Mouse (Mus musculus): ENCODE measurements around the gene Prkar2a.
"Not testable (repeated sequence)": the region's sequence is repeated elsewhere in the genome, so short reads cannot be mapped to it uniquely, and the experiment has no call there.

The Prkar2a gene

DNA sequence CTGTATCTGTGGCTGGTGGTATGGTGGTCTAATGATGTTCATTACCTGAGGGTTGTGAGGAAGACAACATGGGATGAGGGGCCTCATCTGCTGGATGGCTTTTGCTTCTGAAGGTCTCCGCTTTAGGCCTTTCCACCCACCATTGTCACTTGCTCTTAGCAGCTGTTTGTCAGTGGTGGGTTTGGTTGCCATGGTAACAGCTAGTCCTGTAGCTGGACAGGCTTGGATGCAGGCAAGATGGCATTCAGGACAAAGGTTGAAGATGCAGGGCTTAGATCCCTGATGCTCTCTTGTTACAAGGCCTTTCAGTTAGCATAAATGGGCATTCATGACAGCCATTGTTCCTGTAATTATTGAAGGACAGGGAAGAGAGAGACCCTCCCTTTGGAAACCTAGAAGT lies at the start of gene Prkar2a:
TSS of gene Prkar2a (plus strand) at position 209 of the 400 bp plus-strand sequence.
- no peak for DNase-seq (ENCODE audit: low read depth, low spot score)

DNA sequence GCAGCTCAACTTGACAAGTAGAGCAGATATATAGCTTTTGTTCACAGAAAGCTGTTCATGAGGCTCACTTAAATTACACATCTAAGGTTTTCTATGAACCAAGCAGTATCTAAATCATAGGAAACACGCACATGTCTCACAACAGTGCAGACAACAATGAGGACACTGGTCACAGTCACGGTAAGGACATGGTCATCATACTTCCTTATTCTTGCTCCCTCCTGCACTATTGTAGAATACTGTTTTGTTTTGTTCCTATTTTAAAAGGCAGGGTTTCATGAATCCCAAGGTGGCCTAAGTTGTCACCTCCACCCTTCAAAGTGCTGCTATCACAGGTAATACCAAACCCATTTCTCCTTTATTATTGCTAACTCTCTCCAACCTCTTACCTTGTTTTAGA lies 49.3 kb upstream of the Prkar2a start:
- DNase-seq (ENCODE audit: low read depth, low spot score) = no peak

DNA sequence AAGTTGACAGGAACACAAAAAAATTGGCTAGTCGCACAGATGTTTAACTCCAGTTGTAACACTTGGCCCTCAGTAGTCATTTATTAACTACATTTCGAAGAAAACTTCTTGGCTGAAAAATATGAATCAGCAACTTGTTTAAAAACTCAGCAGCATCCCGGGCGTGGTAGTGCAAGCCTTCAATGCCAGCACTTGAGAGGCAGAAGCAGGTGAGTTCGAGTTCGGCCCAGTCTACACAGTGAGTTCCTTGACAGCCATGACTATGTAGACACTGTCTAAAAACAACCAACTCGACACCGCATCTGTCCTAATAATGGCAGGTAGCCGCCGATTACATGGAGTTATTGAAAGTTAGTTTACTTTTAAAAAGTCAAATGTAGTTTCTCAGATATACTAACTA lies 40.9 kb upstream of the Prkar2a start:
- DNase-seq (ENCODE audit: low read depth, low spot score) = no peak

DNA sequence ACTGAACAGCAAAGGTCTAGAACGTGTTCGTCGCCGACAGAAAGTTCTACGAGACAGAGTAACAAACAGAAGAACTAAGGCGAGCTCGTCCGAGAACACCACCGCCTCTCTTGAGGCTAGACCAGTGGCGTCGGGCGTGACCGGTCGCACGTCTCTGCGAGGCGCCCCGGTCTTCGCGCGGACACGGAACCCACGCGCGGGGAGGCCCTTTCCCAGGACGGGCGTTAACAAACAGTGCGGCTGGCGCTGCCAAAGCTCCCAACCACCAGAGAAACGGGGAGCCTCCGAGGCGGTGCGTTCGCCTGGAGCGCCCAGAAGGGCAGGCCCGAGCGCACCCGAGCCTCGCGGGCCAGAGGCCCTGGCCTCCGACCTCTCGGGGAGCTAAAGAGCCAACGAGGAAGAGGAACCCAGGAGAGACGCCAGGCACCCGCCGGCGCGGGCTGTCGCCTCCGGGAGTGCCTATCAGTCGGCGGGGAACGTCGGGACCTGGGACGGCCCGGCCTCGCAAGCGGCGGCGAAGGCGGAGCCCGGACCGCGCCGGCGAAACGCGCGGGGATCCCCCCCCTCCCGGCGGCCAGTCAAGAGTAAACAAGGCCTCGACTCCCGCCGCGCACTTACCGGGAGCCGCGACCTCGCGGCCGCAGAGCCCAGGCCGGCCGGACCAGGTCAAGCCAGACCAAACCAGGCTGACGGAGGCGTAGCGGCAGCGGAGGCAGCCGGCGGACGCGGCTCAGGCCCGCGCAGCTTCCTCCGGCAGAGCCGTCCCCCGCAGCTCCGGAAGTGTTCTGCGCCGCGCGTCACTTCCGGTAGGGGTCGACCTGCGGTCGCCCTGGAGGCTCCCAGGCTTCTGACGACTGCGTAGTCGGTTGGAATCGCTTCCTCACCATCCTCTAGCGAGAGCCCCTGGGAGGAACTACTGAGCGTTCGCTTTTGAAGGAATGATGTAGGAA lies 40.2 kb upstream of the Prkar2a start, which contains the start of gene Arih2:
TSS of gene Arih2 (minus strand) at position 776 of the 950 bp plus-strand sequence.
- peak; percentile 92 for DNase-seq (ENCODE audit: low read depth, low spot score)

DNA sequence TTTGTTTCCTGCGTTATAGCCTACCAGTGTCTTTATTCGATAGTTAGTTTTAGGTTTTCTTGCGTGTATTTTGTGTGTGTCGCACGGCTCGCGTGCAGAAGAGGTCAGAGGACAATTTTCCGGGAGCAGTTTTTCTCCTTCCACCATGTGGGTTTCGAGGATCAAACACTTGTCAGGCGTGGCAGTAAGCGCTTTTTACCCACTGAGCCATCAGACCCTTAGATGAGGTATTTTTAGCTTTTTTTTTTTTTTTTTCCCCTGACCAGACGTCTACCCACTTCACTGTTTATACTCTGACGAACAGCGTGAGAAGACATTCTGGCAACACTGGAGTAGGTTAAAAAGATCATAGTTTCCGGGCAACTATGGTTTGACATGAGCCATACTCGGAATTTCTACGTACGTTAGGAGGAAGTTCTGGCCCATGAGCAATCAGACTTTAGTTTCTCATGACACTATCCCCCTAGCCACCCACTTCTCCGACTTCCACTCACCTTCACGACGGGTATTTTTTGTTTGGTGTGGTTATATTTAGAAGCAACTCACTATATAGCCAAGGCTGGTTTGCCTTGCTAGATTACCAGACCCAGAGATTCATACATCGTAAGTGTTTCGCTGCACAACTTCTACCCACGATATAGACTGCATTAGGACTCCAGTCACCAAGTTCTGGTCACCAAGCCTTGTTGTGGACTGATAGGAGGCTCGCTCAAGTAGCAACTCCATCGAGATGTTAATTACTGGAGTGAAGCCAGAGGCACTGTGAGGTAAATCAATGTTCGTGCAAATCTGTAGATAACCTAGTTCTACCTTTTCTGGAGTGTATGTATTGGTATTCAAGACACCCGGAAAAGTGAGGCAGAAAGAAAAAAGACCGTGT lies 39.3 kb upstream of the Prkar2a start:
- no peak for DNase-seq (ENCODE audit: low read depth, low spot score)

DNA sequence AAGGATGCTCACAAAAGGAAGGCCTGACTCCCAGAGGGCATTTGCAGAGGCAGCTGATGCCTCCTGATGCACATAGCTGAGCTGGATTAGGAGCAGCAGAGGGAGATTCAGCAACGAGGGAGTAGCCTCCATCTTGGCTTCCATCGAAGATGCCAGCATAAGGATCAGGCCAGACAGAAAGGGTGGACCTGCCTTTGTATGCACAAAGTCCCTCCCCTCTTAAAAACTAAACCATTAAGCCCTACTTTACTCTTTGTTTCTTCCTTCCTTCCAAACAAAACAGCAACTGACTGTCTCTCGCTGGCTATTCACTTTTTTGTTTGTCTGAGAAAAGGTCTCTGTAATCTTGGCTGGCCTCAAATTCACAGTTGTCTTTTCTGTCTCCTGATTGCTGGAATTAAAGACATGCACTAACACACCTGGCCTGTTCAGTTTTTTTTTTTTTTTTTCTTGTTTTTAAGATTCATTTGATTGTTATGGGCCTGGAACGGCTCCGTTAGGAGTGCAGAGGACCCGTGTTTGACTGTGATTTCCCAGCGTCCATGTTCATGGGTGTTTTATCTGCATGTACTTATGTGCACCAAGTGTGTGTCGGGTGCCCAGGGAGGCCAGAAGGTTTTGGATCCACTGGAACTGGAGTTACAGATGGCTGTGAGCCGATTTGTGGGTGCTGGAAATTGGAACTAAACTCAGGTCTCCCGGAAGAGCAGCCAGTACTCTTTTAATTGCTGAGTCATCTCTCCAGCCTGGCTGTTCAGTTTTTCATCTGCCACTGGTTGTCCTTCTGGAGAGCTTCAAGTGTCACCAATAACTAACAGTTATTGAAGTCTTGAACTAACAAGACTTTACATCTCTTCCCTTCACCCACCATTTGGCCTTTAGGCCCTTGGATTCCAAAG lies 34.3 kb upstream of the Prkar2a start:
- DNase-seq (ENCODE audit: low read depth, low spot score) = no peak

DNA sequence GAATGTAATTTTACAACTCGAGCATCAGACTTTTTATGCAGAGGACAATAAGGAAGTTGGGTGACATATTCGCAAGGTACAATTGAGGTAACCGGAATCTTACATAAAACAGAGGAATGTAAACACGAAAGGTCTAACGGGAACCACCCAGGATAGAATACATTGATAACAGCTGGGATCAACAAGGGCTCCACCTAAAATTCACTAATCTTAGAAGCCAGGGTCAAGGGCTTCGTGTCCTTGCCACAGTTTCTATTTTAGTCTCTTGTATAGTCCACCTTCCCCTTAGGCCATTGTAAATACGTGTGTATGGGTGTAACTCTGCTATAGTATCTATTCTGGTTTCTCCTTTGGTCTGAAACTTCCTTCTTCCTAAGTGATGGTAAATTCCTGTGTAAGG lies 33.2 kb upstream of the Prkar2a start:
- DNase-seq (ENCODE audit: low read depth, low spot score) = not testable (repeated sequence)

DNA sequence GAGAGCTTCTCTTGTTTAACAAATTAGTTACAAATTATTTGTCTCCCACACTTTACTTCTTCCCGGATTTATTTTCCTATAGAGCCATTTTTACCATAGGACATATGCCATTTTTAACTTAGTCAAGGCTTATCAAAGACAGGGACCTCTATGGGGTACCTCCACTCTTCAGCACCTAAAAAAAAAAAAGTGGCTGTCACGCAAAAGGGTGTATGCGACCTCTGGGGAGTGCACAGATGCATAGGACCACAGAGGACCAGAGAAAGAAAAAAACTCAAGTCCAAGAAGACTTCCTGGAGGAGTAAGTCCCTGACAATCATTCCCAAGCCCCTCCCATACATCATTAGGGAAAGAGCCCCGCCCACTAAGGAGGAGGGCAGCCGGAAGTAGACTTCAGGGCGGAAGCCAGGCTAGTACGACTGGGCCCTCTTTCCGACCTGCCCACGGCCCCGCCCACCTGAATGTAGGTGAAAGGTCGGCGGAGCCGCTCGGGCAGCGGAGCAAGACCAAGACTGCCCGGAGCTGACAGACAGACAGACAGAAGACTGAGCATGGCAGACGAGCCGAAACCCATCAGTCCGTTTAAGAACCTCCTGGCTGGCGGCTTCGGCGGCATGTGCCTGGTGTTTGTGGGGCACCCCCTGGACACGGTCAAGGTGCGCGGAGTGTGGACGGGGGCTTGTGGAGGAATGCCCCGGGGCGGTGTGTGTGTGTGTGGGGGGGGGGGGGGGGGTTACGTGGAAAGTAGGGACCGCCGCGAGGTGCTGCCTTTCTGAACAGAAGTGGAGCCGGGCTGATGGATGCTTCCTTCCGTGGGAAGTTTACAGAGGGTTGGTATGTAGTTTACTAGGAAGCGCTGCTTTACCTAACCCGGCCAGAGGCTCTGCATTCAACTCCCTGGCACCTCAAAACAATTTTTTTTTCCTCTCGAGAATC lies 27.2 kb upstream of the Prkar2a start, which contains the start of gene Slc25a20:
TSS of gene Slc25a20 (plus strand) at position 412 of the 936 bp plus-strand sequence.
- peak; percentile 50 for DNase-seq (ENCODE audit: low read depth, low spot score)

DNA sequence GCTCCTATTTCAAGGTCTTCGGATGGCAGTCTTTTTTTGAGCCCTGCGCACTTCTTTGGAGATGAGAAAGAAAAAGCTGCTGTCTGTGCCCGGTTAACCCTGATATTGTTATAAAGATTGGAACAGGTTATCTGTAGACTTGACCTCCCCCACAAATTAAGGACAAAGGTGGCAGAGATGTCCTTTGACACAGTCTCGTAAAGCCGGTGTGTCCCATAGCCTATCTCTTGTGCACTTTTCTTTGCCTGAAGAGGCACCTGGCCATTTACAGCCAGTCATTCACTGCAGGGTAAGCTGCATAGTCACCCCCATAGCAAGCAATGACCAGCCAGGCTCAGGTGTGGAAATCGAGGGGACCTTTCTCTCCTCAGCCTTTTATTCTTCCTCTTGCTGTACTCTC lies 26.5 kb upstream of the Prkar2a start:
- DNase-seq (ENCODE audit: low read depth, low spot score) = no peak

DNA sequence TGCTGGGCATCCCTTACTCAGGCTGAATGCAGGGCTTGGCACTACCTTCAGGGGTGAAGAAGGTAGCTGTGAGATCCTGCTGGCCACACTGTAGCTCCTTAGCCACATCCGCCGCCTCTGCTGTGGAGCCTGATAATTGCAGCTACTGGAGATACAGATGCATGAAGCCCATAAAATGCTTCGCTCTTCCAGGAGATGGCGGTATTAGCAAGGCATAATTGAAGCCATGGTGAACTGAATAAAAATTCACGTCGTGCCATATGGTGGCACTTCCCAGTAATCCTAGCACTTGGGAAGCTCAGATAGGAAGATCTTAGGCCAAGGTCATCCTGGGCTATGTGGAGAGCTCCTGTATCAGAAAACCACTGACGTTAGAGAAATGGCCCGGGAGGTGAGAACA lies 19.2 kb upstream of the Prkar2a start:
- DNase-seq (ENCODE audit: low read depth, low spot score) = peak; percentile 17

DNA sequence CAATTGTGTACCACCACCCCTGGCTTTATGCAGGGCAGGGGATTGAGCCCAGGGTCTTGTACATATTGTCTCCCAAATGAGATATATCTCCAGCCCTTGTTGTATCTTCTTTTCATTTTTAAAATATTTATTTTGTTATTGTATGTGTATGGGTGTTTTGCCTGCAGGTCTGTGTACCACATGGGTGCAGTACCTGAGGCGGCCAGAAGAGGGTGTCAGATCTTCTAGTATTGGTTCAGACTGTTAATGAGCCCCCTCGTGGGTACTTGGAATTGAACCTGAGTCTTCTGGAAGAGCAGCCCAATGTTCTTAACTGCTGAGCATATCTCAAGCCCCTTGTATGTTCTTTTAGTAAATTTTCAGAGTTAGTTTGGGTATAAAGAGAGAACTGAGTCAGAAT lies 16.0 kb upstream of the Prkar2a start:
- no peak for DNase-seq (ENCODE audit: low read depth, low spot score)

DNA sequence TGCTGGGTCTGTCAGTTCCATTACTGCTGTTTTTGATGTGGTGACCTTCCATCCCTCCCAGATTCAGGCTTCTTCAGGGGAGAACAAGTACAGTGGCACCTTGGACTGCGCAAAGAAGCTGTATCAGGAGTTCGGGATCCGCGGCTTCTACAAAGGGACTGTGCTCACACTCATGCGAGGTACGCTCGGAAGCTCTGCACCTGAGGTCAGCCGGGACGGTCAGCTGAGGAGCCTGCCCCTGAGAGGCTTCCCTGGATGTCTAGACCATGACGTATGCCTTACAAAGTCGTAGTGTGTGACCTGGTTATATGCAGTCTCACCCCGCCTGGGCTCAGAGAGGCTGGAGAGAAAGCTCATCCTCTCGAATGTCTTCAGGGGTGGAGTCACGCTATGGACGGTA lies 9.1 kb upstream of the Prkar2a start:
- DNase-seq (ENCODE audit: low read depth, low spot score) = no peak

DNA sequence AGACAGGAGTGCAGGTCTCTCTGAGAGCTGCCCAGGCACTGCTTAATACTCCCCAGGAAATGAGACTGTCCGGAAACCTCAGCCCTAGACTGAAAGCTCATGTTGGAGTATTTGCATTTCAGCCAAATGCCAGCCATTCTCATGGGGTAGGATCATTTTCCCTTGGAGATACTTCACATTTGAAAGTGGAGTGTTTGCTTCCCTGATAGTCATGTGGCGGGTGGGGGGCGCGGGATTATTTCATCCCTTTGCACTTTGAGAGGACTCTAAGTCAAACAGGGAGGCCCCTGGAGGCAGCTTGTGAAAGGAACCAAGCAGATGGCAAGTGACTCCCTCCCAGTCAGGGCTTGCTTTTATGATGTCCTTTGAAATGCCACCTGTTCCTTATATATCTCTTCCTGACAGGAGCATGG lies 2.6 kb upstream of the Prkar2a start:
- DNase-seq (ENCODE audit: low read depth, low spot score) = no peak

DNA sequence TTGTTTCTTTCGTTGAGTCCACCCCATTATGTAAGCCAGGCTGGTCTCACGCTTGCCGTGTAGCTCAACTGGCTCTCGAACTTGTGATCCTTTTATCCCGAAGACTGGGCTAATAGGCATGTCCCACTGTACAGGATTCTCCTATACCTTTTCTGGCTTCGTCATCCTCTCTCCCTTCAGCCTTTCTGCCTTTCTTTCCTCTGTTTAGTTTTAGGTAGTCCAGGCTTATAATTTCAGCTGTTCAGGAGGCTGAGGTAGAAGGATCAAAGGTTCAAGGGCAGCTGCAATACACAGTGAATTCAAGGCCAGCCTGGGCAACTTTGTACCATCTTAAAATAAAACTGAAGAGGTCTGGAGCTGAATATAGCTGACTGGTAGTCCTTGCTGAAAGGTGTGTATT lies 1.9 kb upstream of the Prkar2a start:
- DNase-seq (ENCODE audit: low read depth, low spot score) = no peak

DNA sequence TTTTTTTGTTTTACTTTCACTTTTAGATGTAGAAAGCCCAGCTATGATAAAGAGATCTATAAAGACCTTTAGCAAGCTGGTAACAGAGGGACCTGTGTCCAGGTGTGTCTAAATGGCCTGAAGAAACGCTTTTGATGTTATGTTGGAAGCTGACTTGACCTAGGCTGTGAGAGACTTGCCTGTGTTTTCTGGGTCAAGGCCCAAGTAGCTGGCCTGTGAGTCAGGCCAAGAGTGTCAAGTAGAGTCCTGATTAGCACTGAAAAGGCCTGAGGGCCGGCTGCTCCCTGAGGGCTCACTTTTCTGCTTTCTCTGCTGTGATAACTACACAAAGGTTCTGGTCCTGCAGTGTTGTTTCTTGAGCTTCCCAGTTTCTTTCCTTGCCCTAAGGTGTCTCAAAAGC lies 1.4 kb upstream of the Prkar2a start:
- no peak for DNase-seq (ENCODE audit: low read depth, low spot score)

DNA sequence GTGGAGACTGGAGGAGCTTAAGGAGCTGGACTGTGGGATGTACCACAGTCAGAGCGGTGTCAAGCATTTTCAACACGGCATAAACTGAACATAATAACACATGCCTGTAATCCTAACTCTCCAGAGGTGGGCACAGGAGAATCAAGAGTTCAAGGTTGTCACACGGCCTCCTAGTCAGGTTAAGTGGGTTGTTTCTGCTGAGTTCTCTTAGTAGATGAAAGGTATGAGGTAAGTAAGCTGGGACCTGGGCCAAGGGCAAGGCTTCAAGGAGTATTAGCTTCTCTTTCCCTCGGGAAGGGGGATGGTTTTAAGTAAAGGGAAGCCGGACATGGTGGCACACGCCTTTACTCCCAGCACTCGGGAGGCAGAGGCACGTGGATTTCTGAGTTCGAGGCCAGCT lies 663 bp upstream of the Prkar2a start:
- no peak for DNase-seq (ENCODE audit: low read depth, low spot score)

DNA sequence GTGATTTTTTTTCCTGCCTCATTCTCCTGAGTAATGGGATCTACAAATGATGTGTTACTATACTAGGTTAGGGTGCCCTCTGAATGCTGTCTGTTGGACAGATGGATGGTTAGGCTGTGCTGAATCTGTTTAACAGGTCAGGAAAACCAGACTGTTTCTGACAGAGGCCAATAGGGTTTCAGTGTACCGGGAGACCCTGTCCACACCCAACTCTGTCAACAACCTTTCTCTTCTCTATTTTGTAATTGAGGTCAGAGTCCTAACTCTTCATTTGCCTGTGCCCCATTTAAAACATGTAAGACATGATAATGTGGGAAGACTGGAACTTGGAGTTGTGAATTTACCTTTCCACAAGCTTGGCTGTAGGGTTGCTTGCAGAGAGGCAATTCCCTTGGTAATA lies 879 bp downstream of the Prkar2a start:
- no peak for DNase-seq (ENCODE audit: low read depth, low spot score)

DNA sequence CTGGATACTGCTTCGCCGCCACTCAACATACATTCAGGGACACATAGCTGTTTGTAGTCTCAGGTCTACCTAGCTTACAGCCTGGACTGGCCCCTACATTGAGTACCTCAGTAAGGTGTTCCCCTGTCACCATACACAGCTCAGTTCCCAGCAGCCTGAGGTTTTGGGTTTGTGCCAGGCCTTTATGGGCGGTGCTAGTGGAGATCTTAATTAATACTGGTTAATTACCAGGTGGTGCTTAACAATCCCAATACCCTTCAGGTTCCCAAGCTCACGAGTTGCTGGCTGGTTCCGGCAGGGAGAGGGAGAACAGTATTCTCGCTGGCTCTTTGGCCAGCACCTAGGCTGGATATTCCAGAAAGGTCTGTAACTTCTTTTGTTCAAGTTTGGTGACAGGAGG lies 1.8 kb downstream of the Prkar2a start:
- no peak for DNase-seq (ENCODE audit: low read depth, low spot score)

DNA sequence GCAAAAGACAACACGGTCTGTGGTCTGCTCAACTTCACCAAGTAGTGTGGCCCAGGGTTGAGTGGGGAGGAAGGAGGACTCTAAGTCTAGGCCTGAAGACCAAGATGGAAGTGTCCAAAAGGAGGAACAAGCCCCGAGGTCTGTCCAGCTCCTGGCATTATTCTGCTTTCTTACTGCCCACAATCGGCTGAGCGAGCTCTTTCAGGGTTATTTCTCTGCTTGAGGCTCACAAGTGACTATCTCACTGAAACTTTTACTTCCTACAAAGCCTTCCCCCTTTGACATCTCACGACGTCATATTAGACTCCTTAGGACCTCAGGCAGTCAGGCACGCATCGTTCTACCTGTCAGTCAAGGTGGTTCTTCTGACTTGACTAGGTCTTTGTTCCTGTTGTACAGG lies 2.3 kb downstream of the Prkar2a start:
- DNase-seq (ENCODE audit: low read depth, low spot score) = no peak

DNA sequence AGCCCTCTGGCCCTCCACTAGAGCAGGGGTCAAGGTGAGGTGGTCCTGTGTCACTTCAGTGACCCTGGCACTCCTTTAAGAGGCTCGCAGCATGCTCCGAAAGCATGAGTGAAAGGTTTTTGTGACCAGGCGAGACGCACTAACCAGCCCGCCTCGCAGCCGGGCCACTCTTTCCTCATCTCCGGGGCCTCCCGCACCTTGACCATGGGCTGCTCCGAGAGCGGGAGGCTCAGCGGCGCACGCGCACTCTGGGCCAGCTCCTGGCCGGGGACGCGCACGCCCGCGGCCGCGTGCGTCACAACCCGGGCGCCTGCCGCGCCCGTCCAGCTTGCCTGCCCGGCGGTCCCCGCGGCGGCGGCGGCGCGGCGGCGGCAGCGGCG lies 2.7 kb downstream of the Prkar2a start:
- peak; percentile 46 for DNase-seq (ENCODE audit: low read depth, low spot score)

All from telencephalon, adult 2 months (tissue).